Mouse (Mus musculus) thymus, adult 2 months (tissue): ENCODE results near the gene Scaf1.

Experiments used
- CTCF ChIP-seq: fragments of 200-500 bp; IDR thresholded peaks from 2 replicates; pipeline ENCODE4 v1.5.1; 2012; ENCODE audit warnings: mild to moderate bottlenecking, control low read depth, low read length, moderate library complexity, borderline replicate concordance; ENCODE audit not compliant: control insufficient read depth, poor library complexity, insufficient read depth; ENCODE audit errors: extremely low read depth
- POLR2A ChIP-seq: fragments of 200-500 bp; IDR thresholded peaks from 2 replicates; pipeline ENCODE4 v1.6.1; 2012; ENCODE audit warnings: mild to moderate bottlenecking, low read length, control low read depth, moderate library complexity; ENCODE audit not compliant: control insufficient read depth, poor library complexity, insufficient read depth; ENCODE audit errors: extremely low read depth

GRCm38 (mm10) chr7:44953561-44953960, 62.6 kb downstream of the Scaf1 start:
- TF ChIP-seq CTCF (no peak), POLR2A (no peak)
